Mouse (Mus musculus): Measurements from ENCODE around the gene Mrtfa.

GRCm38 (mm10) chr15:80981176-80981575 lies 209.4 kb downstream of the Mrtfa start:
- TF ChIP-seq POLR2A (IDR thresholded peaks at IDR 0.05; ENCODE audit: insufficient read depth, low read length) (no peak), CTCF (IDR thresholded peaks at IDR 0.05; ENCODE audit: low read depth, low read length) (no peak)

All from ES-Bruce4 (cell line).